Mouse (Mus musculus) small intestine, adult 10 weeks (tissue): Measurements from ENCODE around the gene Vcp. TPM values are rescaled to one million over a fixed set of nuclear protein-coding genes. Genes with fewer than 3 reads are reported as not detected.

Experiments
- polyA plus RNA-seq: library from polyadenylated mRNA; stranded (reverse); fragments of 350-450 nt; fragmentation: Illumina TruSeq; extraction: RNeasy Lipid Tissue Mini Kit (QIAGEN cat#74804); gene quantifications from one replicate; pipeline ENCODE4 v1.2.3, GENCODE M21; 2014; ENCODE audit warnings: low replicate concordance

Vcp gene
- 100 TPM for polyA plus RNA-seq

DNA sequence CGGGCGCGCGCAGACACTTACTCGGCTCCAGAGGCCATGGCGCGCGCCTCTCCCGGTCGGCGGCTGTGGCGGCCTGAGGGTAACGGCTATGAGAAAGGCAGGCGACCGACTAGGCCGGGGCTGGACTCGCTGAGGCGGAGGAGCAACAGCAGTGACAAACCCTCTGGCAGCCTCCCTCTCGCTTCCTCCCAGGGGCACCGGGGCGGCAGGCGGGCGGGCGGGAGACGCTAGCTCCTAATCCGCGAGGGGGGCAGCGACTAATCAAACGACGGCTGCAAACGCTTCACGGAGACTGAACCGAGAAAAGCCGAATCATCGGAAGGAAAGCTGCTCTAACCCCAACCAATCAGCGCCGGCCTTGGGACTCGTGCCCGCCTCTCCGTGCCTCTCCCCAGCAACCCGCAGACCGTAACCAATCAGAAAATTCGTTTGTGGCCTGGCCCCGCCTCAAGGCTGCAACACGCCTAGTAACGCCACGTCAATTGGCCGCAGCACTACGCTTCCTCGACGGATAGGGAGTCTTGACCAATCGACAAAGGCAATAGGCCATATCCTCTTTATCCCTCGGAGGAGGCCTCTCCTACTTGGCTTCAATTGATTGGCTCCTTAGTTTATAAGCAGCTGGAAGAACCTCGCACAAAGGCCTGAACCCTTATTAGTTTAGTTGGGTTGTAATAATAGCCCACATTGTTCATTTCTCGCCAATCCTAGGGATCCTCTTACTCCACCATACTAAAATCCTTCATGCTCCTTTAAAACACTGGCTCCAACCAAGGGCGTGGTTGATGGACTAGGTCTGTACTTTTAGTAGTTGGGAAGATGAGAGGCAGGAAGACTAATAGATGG, at the start of gene Vcp:
Gene Vcp, minus strand, starts transcription at position 367 of the 846 bp plus-strand sequence.

GRCm38 (mm10) chr4:43045659-43046302, 45.5 kb upstream of the Vcp start, which contains the start of gene Fam214b:
Gene Fam214b, minus strand, starts transcription at chr4:43046220.

GRCm38 (mm10) chr4:43031237-43031995, 31.1 kb upstream of the Vcp start, which contains the start of gene Stoml2:
Gene Stoml2, minus strand, starts transcription at chr4:43031710.

DNA sequence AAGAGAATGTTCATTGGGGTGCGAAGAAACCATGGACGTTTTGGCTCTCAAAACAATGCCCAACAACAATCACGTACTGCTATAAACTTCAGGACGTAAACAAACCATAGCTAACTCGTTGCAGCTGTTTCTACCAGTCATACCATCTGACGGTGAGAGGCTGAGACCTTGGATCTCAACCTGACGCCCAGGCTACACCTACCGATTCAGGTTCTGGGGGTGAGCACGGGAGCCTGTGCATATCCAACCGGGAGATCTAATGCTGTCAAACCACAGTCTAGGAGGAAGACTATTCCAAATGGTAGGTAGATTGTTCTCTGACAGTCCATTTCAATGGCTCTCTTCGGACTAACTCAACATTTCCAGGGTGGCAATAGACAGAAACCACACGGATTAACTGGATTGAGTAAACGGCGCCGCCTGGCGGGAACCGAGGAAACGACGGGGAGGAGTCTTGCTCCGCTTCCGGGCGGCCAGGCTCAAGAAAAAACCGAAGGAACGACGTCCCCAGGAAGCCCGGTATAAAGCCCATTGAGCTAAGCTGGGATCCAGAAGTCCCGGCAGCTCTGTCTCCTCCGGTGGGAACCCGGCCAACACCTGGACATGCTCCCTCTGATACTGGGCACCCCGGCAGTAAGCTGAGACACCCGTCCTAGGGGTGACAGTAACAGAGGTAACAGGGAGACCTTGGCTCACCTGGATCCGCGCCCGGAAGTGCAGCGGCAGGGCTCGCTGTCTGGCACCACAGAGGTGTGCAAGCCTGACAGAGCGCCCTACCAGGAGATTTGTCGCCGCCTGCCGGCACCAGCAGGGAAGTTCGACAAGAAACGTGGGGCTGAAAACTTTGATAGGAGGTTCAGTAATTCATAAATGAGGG, 25.0 kb upstream of the Vcp start, which contains the start of gene Pigo:
Gene Pigo, minus strand, starts transcription at position 736 of the 877 bp plus-strand sequence.

DNA sequence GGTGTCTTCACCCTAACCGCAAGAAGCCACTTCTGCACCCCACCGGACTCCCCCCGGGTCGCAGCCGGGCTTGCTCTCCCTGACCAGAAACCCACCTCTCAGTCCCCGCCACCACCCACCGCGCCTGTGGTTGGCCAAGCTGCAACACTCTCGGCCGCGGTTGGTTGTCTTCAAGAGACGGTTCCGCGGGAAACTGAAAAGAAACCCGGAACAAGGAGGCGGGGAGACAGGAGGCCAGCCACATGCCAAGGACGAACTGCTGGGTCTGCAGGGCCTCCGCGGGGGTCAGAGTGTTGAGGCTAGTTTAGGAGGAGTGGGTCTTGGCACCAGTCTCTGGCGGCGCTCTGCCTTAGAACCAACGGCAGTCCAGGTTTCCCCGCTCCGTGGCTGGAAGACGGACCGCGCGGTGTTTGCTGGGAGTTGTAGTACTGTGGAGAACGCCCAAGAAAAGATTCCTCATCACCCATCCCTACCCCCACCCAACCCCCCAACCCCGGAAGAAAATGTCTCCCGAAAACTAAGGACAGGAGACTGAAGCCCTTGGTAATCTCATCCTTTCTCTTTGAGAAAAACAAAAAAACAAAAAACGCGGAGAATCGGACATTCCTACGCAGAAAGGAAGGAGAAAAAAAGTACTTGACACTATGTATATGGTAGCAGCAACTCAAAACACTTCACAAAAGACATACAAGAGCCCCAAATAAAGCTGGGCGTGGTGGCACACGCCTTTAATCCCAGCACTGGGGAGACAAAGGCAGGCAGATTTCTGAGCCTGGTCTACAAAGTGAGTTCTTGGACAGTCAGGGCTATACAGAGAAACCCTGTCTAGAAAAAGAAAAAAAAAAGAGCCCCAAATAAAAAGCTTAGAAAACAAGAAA, 10.1 kb upstream of the Vcp start, which contains the start of gene Fancg:
Gene Fancg, minus strand, starts transcription at position 346 of the 878 bp plus-strand sequence.

GRCm38 (mm10) chr4:42969304-42969703, 31.0 kb downstream of the Vcp start, which contains the start of gene 1700022I11Rik:
Gene 1700022I11Rik, plus strand, starts transcription at chr4:42969604.

DNA sequence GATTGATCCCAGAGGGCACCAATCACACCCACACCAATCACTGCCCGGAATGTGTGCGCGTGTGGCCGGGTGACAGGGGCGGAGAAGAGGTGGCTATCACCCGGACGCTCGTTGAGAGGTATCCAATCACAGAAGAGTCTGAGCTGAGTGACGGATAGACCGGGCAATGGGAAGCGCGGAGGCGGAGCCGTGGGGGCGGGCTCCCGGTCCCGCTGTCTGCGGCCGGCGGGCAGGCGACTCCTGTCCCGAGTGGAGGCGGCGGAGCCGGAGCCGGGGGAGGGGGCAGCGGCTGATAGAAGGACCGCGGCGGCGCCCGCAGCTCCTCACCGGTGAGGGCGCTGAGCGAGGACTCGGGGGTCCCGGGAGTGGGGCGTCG, 50.6 kb downstream of the Vcp start, which contains the start of gene Dnajb5:
Gene Dnajb5, plus strand, starts transcription at position 139 of the 376 bp plus-strand sequence.

Other genes with a start within 250 kb of the Vcp start
- not detected for gene Ccl19, start 243.9 kb downstream of the Vcp start, polyA plus RNA-seq
- gene Ccl21a, start 226.5 kb downstream of the Vcp start, polyA plus RNA-seq: not detected
- gene Fam205a1, start 146.6 kb downstream of the Vcp start, polyA plus RNA-seq: not detected
- not detected for gene Gm12394, start 143.7 kb downstream of the Vcp start, polyA plus RNA-seq
- gene Fam205c, start 126.3 kb downstream of the Vcp start, polyA plus RNA-seq: 0.26 TPM
- 0.22 TPM for gene Phf24, start 83.8 kb downstream of the Vcp start, polyA plus RNA-seq
- gene Dnajb5, start 50.7 kb downstream of the Vcp start, polyA plus RNA-seq: 0.48 TPM
- not detected for gene 1700022I11Rik, start 30.9 kb downstream of the Vcp start, polyA plus RNA-seq
- 4.8 TPM for gene Fancg, start 10.0 kb upstream of the Vcp start, polyA plus RNA-seq
- gene Pigo, start 25.3 kb upstream of the Vcp start, polyA plus RNA-seq: 1.2 TPM
- gene Stoml2, start 31.2 kb upstream of the Vcp start, polyA plus RNA-seq: 8.4 TPM
- 4.2 TPM for gene Fam214b, start 45.7 kb upstream of the Vcp start, polyA plus RNA-seq
- gene Unc13b, start 58.4 kb upstream of the Vcp start, polyA plus RNA-seq: 6.9 TPM